Mouse (Mus musculus) liver, embryonic 15.5 days (tissue): ENCODE measurements around the gene Gpr84. TPM values are rescaled to one million over a fixed set of nuclear protein-coding genes. Genes with fewer than 3 reads are reported as not detected.

Experiments
- ATAC-seq: fragments of 200-750 bp; cut with Nextera tagmentation; 2 replicates; pipeline ENCODE4 v1.8.0; 2017; ENCODE audit warnings: moderate number of reproducible peaks, mild to moderate bottlenecking, moderate library complexity; ENCODE audit not compliant: insufficient read depth
- H3K27ac ChIP-seq: fragments of 300-500 bp; sonication (generic); replicated peaks from 2 replicates; pipeline ENCODE4 v1.5.1; 2015; ENCODE audit warnings: mild to moderate bottlenecking, inconsistent platforms
- H3K27me3 ChIP-seq: fragments of 300-500 bp; sonication (generic); 2 replicates; pipeline ENCODE4 v1.6.1; 2015; ENCODE audit warnings: mild to moderate bottlenecking, inconsistent platforms
- H3K36me3 ChIP-seq: fragments of 300-500 bp; sonication (generic); replicated peaks from 2 replicates; pipeline ENCODE4 v1.6.1; 2015; ENCODE audit warnings: moderate library complexity, mild to moderate bottlenecking, inconsistent platforms
- H3K4me1 ChIP-seq: fragments of 300-500 bp; sonication (generic); replicated peaks from 2 replicates; pipeline ENCODE4 v1.6.1; 2015; ENCODE audit warnings: inconsistent platforms
- H3K4me2 ChIP-seq: fragments of 300-500 bp; sonication (generic); 2 replicates; pipeline ENCODE4 v1.6.1; 2015; ENCODE audit warnings: moderate library complexity, mild to moderate bottlenecking, inconsistent platforms
- H3K4me3 ChIP-seq: fragments of 300-500 bp; sonication (generic); replicated peaks from 2 replicates; pipeline ENCODE4 v1.5.1; 2015; ENCODE audit warnings: mild to moderate bottlenecking, inconsistent platforms
- H3K9ac ChIP-seq: fragments of 300-500 bp; sonication (generic); 2 replicates; pipeline ENCODE4 v1.6.1; 2015; ENCODE audit warnings: moderate library complexity, mild to moderate bottlenecking, inconsistent platforms
- H3K9me3 ChIP-seq: fragments of 300-500 bp; sonication (generic); replicated peaks from 2 replicates; pipeline ENCODE4 v1.6.1; 2016; ENCODE audit warnings: inconsistent platforms
- WGBS: fragments of 180-500 bp; shearing (Covaris S2); methylation state at CpG from one replicate; pipeline ENCODE4 v1.1.7; 2015; ENCODE audit warnings: mixed read lengths; ENCODE audit not compliant: insufficient replicate concordance; 5-methylcytosine and 5-hydroxymethylcytosine counted together
- microRNA counts: library from miRNA; unstranded; fragments of <30 nt; microRNA quantifications from one replicate; lab custom pipeline; 2016
- microRNA-seq: library from miRNA; unstranded; fragments of <30 nt; microRNA quantifications from one replicate; pipeline ENCODE4, GENCODE M21; 2016
- polyA plus RNA-seq: library from polyadenylated mRNA; unstranded; fragments of >200 nt; fragmentation: Nextera tagmentation; extraction: Ambion mirVana; gene quantifications from 2 replicates; pipeline ENCODE4 v1.2.1, GENCODE M21; 2015

The Gpr84 gene
- polyA plus RNA-seq, 1 experiment from 2014 or later = 1.0 TPM

GRCm38 (mm10) chr15:103259989-103260388 is 50.4 kb downstream of the Gpr84 start:
- WGBS = 6% methylated on average over 1 of the region's 1 CpGs
- Histone ChIP-seq H3K4me3 (0 out of 2 replicates have a peak overlapping the region, but pooled peaks have one; percentile 4), H3K27ac (peak overlapping the region; percentile 99), H3K27me3 (no peaks in the 10 kb centered on the region), H3K4me2 (peak overlapping the region; percentile 41), H3K9me3 (no peaks in the 10 kb centered on the region), H3K4me1 (peaks cover 74% of the 10 kb centered on the region), H3K9ac (peak overlapping the region; percentile 39), H3K36me3 (no peaks in the 10 kb centered on the region)
- no peak for ATAC-seq

GRCm38 (mm10) chr15:103259162-103259561 is 51.2 kb downstream of the Gpr84 start:
- no peak overlapping the region; the same call in 1 of the 2 replicates for H3K9ac ChIP-seq
- 31% methylated on average over 5 of the region's 5 CpGs for WGBS
- peak overlapping the region; percentile 85 for H3K4me2 ChIP-seq
- H3K27ac ChIP-seq = peak overlapping the region; percentile 99
- H3K4me3 ChIP-seq = peak overlapping the region; percentile 77; the same call in 1 of the 2 replicates
- H3K36me3 ChIP-seq = no peaks in the 10 kb centered on the region
- no peaks in the 10 kb centered on the region for H3K9me3 ChIP-seq
- H3K27me3 ChIP-seq = no peaks in the 10 kb centered on the region
- ATAC-seq = no peak
- H3K4me1 ChIP-seq = peaks cover 67% of the 10 kb centered on the region

MicroRNAs within 50 kb of the gene (microRNA counts, 519-probe panel; counts per million panel counts)
- microRNA mmu-miR-148b (lab: Ali Mortazavi, UCI) = 3,607 counts per million, percentile 73 among the panel's probes with 10 or more counts

Small RNAs within 50 kb of the gene (microRNA-seq; reads per million reads assigned to microRNA genes)
- 486 reads per million, percentile 69 among the genes with 10 or more reads in this experiment for gene Mir148b
- not detected for gene Mir6963

Other genes with a start within 250 kb of the Gpr84 start
- 4.6 and 5.4 TPM in 2 replicates for gene Smug1, start 143.5 kb downstream of the Gpr84 start, polyA plus RNA-seq
- 44.5 and 49.2 TPM in 2 replicates for gene Cbx5, start 70.8 kb downstream of the Gpr84 start, polyA plus RNA-seq
- 193 and 220 TPM in 2 replicates for gene Hnrnpa1, start 70.2 kb downstream of the Gpr84 start, polyA plus RNA-seq
- gene Nfe2, start 52.2 kb downstream of the Gpr84 start, polyA plus RNA-seq = 207 and 217 TPM in 2 replicates
- gene Copz1, start 37.9 kb downstream of the Gpr84 start, polyA plus RNA-seq = 196 and 203 TPM in 2 replicates
- gene Zfp385a, start 29.5 kb upstream of the Gpr84 start, polyA plus RNA-seq = 6.0 and 6.6 TPM in 2 replicates
- 15.9 and 19.1 TPM in 2 replicates for gene Itga5, start 56.2 kb upstream of the Gpr84 start, polyA plus RNA-seq
- gene Gtsf1, start 119.9 kb upstream of the Gpr84 start, polyA plus RNA-seq = not detected in 2 replicates
- not detected in 2 replicates for gene Gtsf2, start 137.9 kb upstream of the Gpr84 start, polyA plus RNA-seq
- 7.0 and 7.2 TPM in 2 replicates for gene Nckap1l, start 143.2 kb upstream of the Gpr84 start, polyA plus RNA-seq
- 0.25 and 0.29 TPM in 2 replicates for gene Pde1b, start 192.4 kb upstream of the Gpr84 start, polyA plus RNA-seq
- 0.30 and 0.66 TPM in 2 replicates for gene Ppp1r1a, start 227.4 kb upstream of the Gpr84 start, polyA plus RNA-seq